Mouse (Mus musculus) hindbrain, embryonic 14.5 days (tissue): Measurements from ENCODE around the gene Tmem38b. TPM values are rescaled to one million over a fixed set of nuclear protein-coding genes. Genes with fewer than 3 reads are reported as not detected.
A peak's percentile ranks its signal among the peaks of the same experiment; 100 is the strongest.

Experiments
- ATAC-seq: fragments of 200-750 bp; cut with Nextera tagmentation; 2 replicates; pipeline ENCODE4 v1.8.0; 2017; ENCODE audit warnings: moderate number of reproducible peaks, mild to moderate bottlenecking, moderate TSS enrichment, moderate library complexity; ENCODE audit not compliant: low FRiP score
- DNase-seq: peaks from one replicate; pipeline ENCODE4 v3.0.0-alpha.2; 2015; ENCODE audit warnings: low spot score
- H3K27ac ChIP-seq: fragments of 300-500 bp; sonication (generic); 2 replicates; pipeline ENCODE4 v1.5.1; 2014; ENCODE audit warnings: mild to moderate bottlenecking, moderate library complexity
- H3K27me3 ChIP-seq: fragments of 300-500 bp; sonication (generic); 2 replicates; pipeline ENCODE4 v1.6.1; 2014; ENCODE audit warnings: mild to moderate bottlenecking, low read length, mixed read lengths; ENCODE audit not compliant: control insufficient read depth, insufficient read depth
- H3K36me3 ChIP-seq: fragments of 300-500 bp; sonication (generic); replicated peaks from 2 replicates; pipeline ENCODE4 v1.6.1; 2014; ENCODE audit not compliant: control insufficient read depth, insufficient read depth
- H3K4me1 ChIP-seq: fragments of 300-500 bp; sonication (generic); replicated peaks from 2 replicates; pipeline ENCODE4 v1.6.1; 2014; ENCODE audit warnings: antibody characterized with exemption, low read length, mixed read lengths; ENCODE audit not compliant: control insufficient read depth, insufficient read depth
- H3K4me2 ChIP-seq: fragments of 300-500 bp; sonication (generic); replicated peaks from 2 replicates; pipeline ENCODE4 v1.6.1; 2014; ENCODE audit warnings: mild to moderate bottlenecking, moderate library complexity
- H3K4me3 ChIP-seq: fragments of 300-500 bp; sonication (generic); replicated peaks from 2 replicates; pipeline ENCODE4 v1.5.1; 2014; ENCODE audit warnings: mild to moderate bottlenecking, low read length
- H3K9ac ChIP-seq: fragments of 300-500 bp; sonication (generic); 2 replicates; pipeline ENCODE4 v1.6.1; 2014
- H3K9me3 ChIP-seq: fragments of 300-500 bp; sonication (generic); 2 replicates; pipeline ENCODE4 v1.6.1; 2016; ENCODE audit warnings: low read length; ENCODE audit not compliant: control insufficient read depth
- WGBS: fragments of 180-500 bp; shearing (Covaris S2); extraction: QIAGEN DNeasy Blood & Tissue Kit; methylation state at CpG from one replicate; pipeline ENCODE4 v1.1.7; 2014; 5-methylcytosine and 5-hydroxymethylcytosine counted together
- polyA plus RNA-seq: library from polyadenylated mRNA; unstranded; fragments of >200 nt; fragmentation: Nextera tagmentation; extraction: Ambion mirVana; gene quantifications from 2 replicates; pipeline ENCODE4 v1.2.1, GENCODE M21; 2014

Tmem38b gene
- polyA plus RNA-seq, 1 experiment from 2014 or later: 6.3 TPM

DNA sequence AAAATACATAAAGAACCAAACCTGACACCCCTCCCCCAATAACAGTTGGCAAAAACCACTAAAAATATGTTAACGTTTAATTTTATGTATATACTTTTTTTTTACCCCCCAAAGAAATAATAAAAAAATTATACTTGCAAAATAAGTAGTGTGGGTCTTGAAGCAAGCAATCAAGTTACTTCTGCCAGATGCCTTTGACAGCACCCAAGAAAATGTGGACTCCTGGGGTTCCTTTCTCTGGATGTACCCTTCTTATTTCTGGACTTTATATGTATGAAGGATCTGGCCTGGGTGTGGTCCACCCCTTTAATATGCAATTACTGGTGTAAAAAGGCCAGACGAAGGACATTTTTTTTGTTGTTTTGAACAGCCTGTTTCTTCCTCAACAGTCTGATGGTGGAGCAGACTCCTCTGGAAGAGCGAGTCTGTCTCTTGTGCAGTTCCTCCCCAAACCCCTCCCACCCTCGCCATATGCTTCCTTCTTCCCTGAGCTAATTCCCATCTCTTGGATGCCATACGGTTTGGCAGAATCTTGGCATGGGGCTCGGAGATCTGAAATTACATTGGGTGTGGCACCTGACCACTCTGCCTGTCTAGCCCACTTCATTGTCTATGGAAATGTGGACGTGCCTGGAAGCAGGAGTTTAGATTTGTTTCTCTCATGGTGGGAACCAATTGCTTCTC is 70.4 kb downstream of the Tmem38b start:
- ATAC-seq: no peak
- Histone ChIP-seq H3K27me3 (no peaks in the 10 kb centered on the region), H3K36me3 (no peaks in the 10 kb centered on the region), H3K9me3 (no peaks in the 10 kb centered on the region), H3K4me2 (no peak overlapping the region), H3K4me3 (no peak overlapping the region), H3K27ac (no peak overlapping the region), H3K4me1 (no peaks in the 10 kb centered on the region), H3K9ac (no peak overlapping the region)
- WGBS: 70% methylated on average over 7 of the region's 7 CpGs
- DNase-seq: no peak

DNA sequence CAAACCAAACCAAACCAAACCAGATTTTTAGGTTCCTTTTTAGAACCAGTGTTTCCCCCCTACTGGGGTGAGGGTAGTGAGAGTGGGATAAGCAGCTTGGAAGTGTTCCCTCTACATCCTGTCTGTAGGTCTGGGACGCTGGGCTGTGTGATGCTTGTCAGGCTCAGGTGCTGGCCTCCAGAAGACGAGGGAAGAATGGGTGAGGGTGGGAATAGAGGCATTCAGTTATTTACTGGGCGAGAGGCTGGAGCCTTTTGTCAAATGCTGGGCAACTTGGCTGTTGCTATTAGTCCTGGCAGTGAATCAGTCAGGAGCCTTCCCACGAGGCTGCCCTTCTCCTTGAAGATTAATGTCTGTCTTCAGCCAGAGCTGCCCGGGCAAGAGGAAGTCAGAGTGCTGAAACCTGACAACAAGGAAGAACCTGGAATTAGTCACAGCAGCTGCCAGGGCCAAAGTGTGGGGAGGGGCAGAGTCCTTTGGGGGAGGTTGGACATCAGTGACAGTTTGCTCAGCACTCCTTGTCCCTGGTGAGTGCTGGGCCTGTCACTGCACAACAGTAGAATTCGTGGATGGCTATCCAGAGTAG is 74.6 kb downstream of the Tmem38b start:
- Histone ChIP-seq H3K9me3 (no peaks in the 10 kb centered on the region), H3K27me3 (no peaks in the 10 kb centered on the region), H3K4me1 (no peaks in the 10 kb centered on the region), H3K27ac (no peak overlapping the region), H3K9ac (no peak overlapping the region), H3K4me2 (no peak overlapping the region), H3K4me3 (no peak overlapping the region), H3K36me3 (no peaks in the 10 kb centered on the region)
- WGBS: 37% methylated on average over 6 of the region's 6 CpGs
- DNase-seq: peak; percentile 33
- ATAC-seq: no peak

DNA sequence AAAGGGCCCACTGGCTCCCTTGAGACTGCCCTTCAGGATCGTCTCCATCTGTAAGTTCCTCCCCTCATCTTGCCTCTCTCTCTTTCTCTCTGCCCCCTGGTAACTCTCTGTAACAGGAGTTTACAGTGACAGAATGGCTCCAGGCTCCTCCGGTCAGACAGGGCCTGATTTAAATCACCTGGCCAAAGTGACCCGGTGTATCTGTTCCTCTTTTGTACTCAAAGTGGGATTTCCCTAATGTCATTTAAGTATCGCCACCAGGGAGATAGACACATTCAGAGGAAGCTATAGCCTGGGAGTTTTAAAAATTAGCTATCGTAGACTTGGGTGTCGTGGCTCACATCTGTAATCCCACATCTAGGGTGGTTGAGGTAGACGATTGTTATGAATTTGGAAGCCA is 78.5 kb downstream of the Tmem38b start:
- ATAC-seq: no peak
- WGBS: 89% methylated on average over 7 of the region's 7 CpGs
- H3K4me2 ChIP-seq: no peak overlapping the region
- H3K36me3 ChIP-seq: no peaks in the 10 kb centered on the region
- no peaks in the 10 kb centered on the region for H3K4me1 ChIP-seq
- H3K9me3 ChIP-seq: no peaks in the 10 kb centered on the region
- H3K9ac ChIP-seq: no peak overlapping the region
- H3K4me3 ChIP-seq: no peak overlapping the region
- H3K27ac ChIP-seq: no peak overlapping the region
- no peak for DNase-seq
- no peaks in the 10 kb centered on the region for H3K27me3 ChIP-seq

DNA sequence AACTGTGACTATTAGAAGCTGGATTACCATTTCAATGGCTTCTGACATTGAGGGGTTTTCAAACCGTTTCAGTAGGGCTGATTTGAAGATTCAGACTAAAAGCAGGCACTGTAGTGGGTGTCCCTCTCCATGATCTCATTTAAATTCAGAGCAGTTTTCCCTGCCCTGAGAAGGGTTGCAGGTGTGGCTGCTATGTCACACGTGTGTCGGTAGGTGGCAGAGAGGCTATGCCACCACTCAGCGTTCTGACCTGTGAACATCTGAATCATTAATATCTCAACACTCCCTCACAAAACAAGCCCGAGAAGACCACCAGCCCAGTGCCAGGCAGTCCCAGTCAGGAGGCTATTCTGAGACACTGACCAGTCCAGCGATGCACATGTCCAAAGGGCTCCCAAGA is 79.7 kb downstream of the Tmem38b start:
- DNase-seq (no peak), ATAC-seq (no peak)
- WGBS: 34% methylated on average over 6 of the region's 6 CpGs
- Histone ChIP-seq H3K4me2 (no peak overlapping the region), H3K9ac (no peak overlapping the region), H3K27me3 (no peaks in the 10 kb centered on the region), H3K27ac (no peak overlapping the region), H3K36me3 (no peaks in the 10 kb centered on the region), H3K4me3 (no peak overlapping the region), H3K9me3 (no peaks in the 10 kb centered on the region), H3K4me1 (no peaks in the 10 kb centered on the region)

DNA sequence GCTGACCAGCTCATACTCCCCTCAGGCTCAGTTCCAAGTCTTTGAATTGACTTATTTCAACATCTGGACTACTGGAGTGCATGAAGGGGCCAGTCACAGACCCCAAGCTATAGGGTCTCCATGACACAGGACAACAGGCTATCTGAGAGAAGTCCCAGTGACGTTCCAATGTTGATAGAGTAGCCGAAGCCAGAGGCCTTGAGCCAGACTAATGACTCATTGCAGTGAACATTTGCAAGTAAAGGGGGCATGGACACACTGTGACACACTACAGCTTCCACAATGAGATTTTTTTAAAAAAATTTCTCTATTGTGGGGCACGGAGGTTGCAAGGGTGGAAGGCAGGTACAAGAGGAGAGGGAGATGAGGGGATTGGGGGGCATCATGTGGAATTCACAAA is 81.2 kb downstream of the Tmem38b start:
- ATAC-seq: no peak
- H3K4me3 ChIP-seq: no peak overlapping the region

More for the DNA sequence above, 81.2 kb downstream of the Tmem38b start:
- H3K9ac ChIP-seq: no peak overlapping the region
- no peak overlapping the region for H3K27ac ChIP-seq
- no peaks in the 10 kb centered on the region for H3K27me3 ChIP-seq
- DNase-seq: no peak
- no peaks in the 10 kb centered on the region for H3K36me3 ChIP-seq
- H3K4me2 ChIP-seq: no peak overlapping the region
- WGBS: 92% methylated on average over 3 of the region's 3 CpGs
- no peaks in the 10 kb centered on the region for H3K9me3 ChIP-seq
- no peaks in the 10 kb centered on the region for H3K4me1 ChIP-seq

Other genes with a start within 250 kb of the Tmem38b start
- 28.1 and 33.4 TPM in 2 replicates for gene Fsd1l, start 194.6 kb upstream of the Tmem38b start, polyA plus RNA-seq
- gene Fktn, start 112.0 kb upstream of the Tmem38b start, polyA plus RNA-seq: 20.4 and 25.8 TPM in 2 replicates
- gene Tal2, start 46.3 kb upstream of the Tmem38b start, polyA plus RNA-seq: 0.15 and 2.5 TPM in 2 replicates